Mouse (Mus musculus): ENCODE results near the gene Cfd.
"Not testable (repeated sequence)": the region's sequence is repeated elsewhere in the genome, so short reads cannot be mapped to it uniquely, and the experiment has no call there.

Gene Cfd

GRCm38 (mm10) chr10:79861230-79862048, 29.2 kb upstream of the Cfd start:
- peak; percentile 66 for DNase-seq (ENCODE audit: low spot score)

GRCm38 (mm10) chr10:79862049-79862788, 28.4 kb upstream of the Cfd start:
- DNase-seq (ENCODE audit: low spot score): peak; percentile 53

- DNase-seq (ENCODE audit: low spot score): peak; percentile 49
Observed at GRCm38 (mm10) chr10:79862925-79863324, 27.7 kb upstream of the Cfd start.

GRCm38 (mm10) chr10:79864351-79865188, 26.1 kb upstream of the Cfd start:
- DNase-seq (ENCODE audit: low spot score): no peak

- no peak for DNase-seq (ENCODE audit: low spot score)
Observed at GRCm38 (mm10) chr10:79865189-79865601, 25.5 kb upstream of the Cfd start.

- DNase-seq (ENCODE audit: low spot score): peak; percentile 68
Observed at GRCm38 (mm10) chr10:79865801-79866295, 24.8 kb upstream of the Cfd start.

- no peak for DNase-seq (ENCODE audit: low spot score)
Observed at GRCm38 (mm10) chr10:79866601-79867000, 24.1 kb upstream of the Cfd start.

GRCm38 (mm10) chr10:79871845-79872244, 18.8 kb upstream of the Cfd start:
- no peak for DNase-seq (ENCODE audit: low spot score)

- no peak for DNase-seq (ENCODE audit: low spot score)
Observed at GRCm38 (mm10) chr10:79872862-79873261, 17.8 kb upstream of the Cfd start.

- DNase-seq (ENCODE audit: low spot score): peak; percentile 42
Observed at GRCm38 (mm10) chr10:79873313-79873712, 17.3 kb upstream of the Cfd start.

GRCm38 (mm10) chr10:79873715-79874289, 16.9 kb upstream of the Cfd start:
- peak; percentile 37 for DNase-seq (ENCODE audit: low spot score)

GRCm38 (mm10) chr10:79874290-79874862, 16.3 kb upstream of the Cfd start, which contains the start of the genes Prtn3 and Plppr3:
Gene Prtn3 (plus strand): TSS chr10:79874476.
Gene Plppr3 (minus strand): TSS chr10:79874634.
- peak; percentile 75 for DNase-seq (ENCODE audit: low spot score)

GRCm38 (mm10) chr10:79877174-79877573, 13.5 kb upstream of the Cfd start:
- no peak for DNase-seq (ENCODE audit: low spot score)

- DNase-seq (ENCODE audit: low spot score): no peak
Observed at GRCm38 (mm10) chr10:79877757-79878156, 12.9 kb upstream of the Cfd start.

- no peak for DNase-seq (ENCODE audit: low spot score)
Observed at GRCm38 (mm10) chr10:79879527-79879926, 11.1 kb upstream of the Cfd start.

GRCm38 (mm10) chr10:79880721-79881120, 9.9 kb upstream of the Cfd start:
- no peak for DNase-seq (ENCODE audit: low spot score)

- no peak for DNase-seq (ENCODE audit: low spot score)
Observed at GRCm38 (mm10) chr10:79881981-79882380, 8.7 kb upstream of the Cfd start.

GRCm38 (mm10) chr10:79883297-79884084, 7.2 kb upstream of the Cfd start:
- DNase-seq (ENCODE audit: low spot score): peak; percentile 93

- DNase-seq (ENCODE audit: low spot score): peak; percentile 74
Observed at GRCm38 (mm10) chr10:79884446-79884845, 6.2 kb upstream of the Cfd start.

GRCm38 (mm10) chr10:79884938-79885337, 5.7 kb upstream of the Cfd start:
- DNase-seq (ENCODE audit: low spot score): not testable (repeated sequence)

Data from MN1 (cell line).